Mouse (Mus musculus): ENCODE data around the gene Mrm1. TPM values are rescaled to one million over a fixed set of nuclear protein-coding genes. Genes with fewer than 3 reads are reported as not detected.
"Not testable (repeated sequence)": the region's sequence is repeated elsewhere in the genome, so short reads cannot be mapped to it uniquely, and the experiment has no call there.

The Mrm1 gene
- total RNA-seq (2022): 10 to 100 TPM; 14.0 to 18.9 (median 18.2) TPM

DNA sequence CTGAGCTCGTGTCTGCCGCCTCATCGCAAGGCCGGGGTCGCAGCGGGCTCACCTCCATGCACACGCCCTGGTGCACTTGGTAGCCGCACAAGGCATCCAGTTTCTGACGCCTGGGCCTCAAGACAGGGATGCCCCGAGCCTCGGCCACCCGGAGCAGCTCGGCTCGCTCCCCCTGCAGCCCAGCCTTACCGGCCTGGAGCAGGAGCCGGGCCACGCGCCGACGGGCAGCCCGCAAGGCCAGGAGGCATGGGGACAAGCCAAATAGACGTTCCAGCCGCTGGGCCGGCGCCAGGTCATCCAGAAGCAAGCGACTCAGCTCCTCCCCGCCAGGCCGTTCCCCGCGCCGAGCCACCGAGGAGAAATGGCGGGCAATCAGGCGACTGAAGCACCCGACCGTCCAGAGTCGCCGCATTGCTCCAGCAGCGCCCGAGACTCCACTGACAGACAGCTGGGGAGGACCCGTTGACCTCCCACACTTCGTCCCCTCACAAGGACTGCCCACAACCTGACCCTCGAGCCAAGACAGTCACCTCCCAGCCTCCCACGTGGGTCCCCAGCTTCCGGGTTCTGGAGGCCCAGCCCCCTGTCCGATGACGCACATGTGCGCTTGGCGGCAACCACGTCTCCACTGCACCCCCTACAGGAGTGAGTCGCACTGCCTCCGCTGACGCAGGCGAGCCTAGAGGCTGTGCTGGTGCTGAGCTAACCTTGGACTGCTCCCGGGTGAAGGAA is at the start of gene Mrm1:
Gene Mrm1 (minus strand): TSS at position 555 of the 732 bp plus-strand sequence.
- DNase-seq (ENCODE audit: low spot score in 2 of 2): peak; percentile 84 to 91

DNA sequence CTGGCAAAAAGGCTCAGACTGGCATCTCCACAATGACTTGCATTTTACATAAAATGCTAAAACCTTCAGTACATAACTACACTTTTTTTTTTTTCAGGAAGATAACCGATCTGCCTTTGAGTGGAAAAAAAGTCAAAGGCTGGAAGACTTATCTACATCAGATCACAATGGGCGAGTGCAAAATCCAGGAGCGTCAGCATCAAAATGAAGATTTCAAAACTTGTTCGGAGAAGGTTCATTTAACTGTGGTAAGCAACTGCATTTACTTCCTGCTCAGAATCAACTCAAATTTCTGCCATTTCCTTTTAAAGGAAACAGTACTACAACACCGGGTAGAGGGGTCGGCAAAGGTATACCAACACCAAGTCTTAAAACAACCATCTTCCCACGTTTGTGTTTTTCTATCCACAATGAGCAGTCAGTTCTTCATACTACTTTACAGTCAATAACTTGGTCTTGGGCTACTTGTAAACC is 49.5 kb upstream of the Mrm1 start:
- DNase-seq (ENCODE audit: low spot score in 2 of 2): no peak

DNA sequence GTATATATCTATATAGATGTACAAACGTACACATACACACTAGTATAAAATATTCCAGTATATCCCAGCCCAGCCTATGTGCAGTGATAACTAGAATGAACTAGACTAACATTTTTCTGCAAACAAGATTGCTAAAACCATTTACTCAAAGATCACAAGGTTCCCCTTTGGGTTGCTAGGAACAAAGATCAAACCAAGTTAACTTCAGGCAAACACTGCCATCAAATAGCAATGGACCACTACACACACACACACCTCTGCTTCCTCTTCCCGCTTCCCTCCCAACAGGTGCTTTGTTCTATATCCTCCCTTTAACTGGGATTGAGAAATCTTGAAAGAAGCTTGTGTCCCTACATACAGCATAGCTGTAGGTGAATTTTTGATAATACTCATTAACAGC is 48.3 kb upstream of the Mrm1 start:
- no peak for DNase-seq (ENCODE audit: low spot score in 2 of 2)

DNA sequence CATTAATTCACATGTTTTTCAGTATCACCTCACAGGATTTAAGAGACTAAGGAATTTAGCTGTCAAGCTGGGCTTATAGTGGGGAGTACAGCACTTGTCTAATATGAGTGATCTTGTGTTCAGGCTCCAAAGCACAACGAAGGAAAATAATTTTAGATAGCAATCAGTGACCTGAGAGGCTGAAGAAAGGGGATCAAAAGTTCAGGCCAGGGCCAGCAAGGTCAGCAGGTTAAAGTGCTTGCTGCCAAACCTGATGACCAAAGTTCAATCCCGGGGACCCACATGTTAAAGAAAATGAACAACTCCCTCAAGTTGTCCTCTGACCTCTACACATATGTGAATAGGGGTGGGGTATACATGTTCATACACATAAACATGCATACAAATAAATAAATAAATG is 46.0 kb upstream of the Mrm1 start:
- no peak for DNase-seq (ENCODE audit: low spot score in 2 of 2)

DNA sequence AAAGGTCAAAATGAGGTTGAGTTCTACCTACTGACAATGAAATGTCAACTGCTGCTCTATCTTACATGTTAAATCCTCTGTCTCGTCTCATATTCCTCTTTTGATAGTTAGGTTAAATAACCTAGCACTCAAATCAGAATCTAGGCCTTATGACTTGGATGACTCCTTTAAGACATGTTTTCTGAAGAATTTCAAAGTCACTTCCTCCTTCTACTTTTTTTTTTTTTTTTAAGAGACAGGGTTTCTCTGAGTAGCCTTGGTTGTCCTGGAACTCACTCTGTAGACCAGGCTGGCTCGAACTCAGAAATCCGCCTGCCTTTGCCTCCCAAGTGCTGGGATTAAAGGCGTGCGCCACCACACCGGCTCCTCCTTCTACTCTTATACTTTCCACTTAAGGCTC is 36.0 kb upstream of the Mrm1 start:
- DNase-seq (ENCODE audit: low spot score in 2 of 2): no peak

DNA sequence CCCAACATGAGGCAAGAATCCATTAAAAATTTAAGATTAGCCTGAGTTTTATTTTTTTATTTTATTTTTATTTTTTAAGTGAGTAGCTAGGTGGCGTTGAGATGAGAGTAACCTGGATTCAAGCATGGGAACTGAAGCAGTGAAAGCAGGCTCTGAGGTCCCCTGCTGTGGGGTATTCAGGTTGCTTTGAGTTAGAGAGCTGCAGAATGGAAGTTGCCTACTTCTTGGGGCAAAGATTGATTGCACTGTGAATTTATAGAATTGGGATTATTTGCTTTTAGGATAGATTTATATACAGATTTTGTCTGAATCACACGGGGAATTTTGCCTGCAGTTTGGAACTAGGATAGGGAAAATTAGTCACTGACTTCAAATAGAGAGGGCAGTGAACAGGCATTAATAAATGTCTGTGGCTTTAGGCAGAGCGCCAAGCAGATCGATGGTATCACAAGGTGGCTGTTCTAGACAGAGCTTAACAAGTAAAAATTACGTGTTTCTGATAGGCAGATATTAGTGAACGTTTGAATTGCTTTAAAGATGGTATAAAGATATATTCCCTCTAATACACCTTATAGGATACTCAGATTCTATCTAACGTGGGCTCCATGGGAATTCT is 28.3 kb upstream of the Mrm1 start:
- DNase-seq (ENCODE audit: low spot score in 2 of 2): no peak

DNA sequence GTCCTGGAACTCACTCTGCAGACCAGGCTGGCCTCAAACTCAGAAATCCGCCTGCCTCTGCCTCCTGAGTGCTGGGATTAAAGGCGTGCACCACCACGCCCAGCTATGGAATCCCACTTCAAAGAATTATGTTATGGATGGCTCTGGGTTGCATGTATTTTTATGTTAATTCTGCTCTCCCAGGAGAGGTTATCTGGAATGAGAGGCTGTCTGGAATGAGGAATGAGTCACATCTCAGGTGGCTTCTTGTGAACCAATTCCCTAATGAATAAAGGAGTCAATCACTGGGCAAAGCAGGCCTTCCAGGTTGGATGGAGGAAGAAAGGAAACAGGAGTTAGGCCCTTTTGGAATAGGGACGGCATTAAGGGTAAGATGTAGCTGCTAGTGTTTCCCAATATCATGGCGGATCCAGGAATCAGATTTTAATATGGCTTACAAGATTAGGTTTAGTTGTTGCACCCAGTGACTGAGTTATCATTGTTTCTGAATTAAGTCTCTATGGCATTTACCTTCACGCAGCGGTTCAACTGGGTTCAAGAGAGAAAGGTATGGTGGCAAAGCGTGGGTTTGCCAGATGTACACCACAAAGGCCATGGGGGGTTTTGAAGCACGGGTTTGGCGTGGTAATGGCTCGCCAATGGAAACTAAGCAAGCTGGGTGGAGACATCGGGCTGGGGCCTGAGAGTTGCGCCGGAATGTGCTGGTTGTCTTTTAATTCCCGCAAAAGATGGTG is 27.6 kb upstream of the Mrm1 start:
- DNase-seq (ENCODE audit: low spot score in 2 of 2): no peak

DNA sequence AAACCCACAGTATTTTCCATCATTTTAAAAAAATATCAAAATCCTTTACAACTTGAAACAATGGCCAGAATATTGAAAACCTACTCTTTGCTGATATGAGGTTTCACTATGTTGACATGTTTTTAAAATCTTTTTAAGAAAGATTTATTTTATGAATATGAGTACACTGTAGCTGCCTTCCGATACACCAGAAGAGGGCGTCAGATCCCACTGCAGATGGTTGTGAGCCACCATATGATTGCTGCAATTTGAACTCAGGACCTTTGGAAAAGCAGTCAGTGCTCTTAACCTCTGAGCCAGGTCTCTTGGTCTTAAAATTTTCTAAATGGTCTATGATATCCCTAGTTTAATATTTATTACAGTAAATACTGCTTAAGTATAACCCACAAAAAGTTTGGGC is 20.0 kb upstream of the Mrm1 start:
- DNase-seq (ENCODE audit: low spot score in 2 of 2): no peak

DNA sequence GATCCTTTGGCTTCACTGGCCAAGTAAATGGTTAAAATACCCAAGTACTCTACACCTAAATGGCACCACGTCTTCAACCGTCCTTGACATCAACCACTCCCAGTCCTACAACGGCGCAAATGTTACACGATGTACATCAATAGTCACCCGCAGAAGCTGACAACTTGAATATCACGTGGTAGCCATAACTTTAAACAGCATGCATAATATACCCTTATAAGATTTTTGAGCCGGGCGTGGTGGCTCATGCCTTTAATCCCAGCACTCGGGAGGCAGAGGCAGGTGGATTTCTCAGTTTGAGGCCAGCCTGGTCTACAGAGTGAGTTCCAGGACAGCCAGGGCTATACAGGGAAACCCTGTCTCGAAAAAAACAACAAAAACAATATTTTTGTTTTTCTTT is 10.2 kb upstream of the Mrm1 start:
- DNase-seq (ENCODE audit: low spot score in 2 of 2): not testable (repeated sequence)

DNA sequence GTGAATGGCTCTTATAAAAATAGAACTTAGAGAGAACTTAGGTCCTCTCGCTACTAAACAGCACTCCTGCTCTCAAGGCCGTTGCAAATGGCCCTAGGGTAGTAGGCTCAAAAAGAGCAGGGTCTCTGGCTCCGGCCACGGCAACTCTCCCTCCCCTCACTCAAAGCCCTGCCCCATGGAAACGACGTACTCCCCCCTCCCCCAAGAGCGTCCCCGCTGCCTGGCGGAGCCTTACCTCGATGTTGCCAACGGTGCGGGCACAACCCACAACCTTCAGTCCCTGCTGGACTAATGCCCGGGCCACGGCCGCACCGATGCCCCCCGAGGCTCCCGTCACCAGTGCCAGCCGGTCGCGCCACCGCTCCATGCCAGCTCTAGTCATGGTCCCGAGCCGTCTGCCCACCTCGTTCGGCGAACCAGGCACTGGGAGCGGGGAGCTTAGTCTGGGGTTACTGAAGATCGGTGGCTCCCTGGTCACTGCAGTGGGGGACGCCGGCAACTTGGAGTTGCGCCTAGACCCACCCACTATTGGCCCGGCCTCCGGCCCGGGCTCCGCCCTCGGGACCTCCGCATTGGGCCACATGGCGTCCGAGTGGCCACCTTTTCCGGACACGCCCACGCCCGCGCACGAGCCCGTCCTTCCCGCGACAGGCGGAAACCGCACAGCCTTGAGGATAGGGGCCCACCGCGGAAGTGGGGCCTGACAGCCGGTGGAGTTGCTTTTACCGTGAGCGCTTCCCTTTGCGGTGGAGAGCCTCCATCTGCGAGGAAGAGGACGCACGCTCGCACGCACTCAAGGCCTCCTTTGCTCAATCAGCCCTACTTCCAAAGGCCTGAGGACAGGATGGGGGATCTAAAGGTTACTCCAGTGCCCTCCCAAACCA is 9.4 kb upstream of the Mrm1 start, which contains the start of gene Dhrs11:
Gene Dhrs11 (minus strand): TSS at position 479 of the 884 bp plus-strand sequence.
- peak; percentile 69 to 82 for DNase-seq (ENCODE audit: low spot score in 2 of 2)

DNA sequence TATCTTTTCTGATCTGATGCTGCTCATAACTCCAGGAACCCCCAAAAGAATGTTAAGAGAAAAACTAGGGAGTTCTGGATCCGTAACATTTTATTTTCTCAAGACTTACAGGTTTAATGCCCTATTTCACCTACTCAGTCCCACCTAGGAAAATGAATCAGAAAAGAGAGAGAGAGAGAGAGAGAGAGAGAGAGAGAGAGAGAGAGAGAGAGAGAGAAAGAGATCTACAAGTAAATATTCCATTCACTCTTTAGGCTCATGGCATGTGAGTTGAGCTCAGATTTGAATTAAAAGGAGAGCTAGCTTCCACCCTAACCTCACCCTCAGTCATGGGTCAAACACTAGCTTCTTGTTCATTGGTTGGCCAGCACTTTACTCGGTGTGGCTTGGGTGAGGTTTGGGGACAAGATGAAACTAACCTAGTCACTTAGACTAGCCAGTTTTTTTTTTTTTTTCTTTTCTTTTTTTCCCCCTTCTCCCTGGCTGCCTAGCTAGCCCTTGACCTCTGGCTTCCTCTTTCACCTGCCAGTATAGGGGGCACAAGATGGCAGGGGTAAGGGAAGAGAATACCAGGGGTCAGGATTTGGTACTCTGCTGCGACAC is 8.7 kb upstream of the Mrm1 start:
- no peak for DNase-seq (ENCODE audit: low spot score in 2 of 2)

DNA sequence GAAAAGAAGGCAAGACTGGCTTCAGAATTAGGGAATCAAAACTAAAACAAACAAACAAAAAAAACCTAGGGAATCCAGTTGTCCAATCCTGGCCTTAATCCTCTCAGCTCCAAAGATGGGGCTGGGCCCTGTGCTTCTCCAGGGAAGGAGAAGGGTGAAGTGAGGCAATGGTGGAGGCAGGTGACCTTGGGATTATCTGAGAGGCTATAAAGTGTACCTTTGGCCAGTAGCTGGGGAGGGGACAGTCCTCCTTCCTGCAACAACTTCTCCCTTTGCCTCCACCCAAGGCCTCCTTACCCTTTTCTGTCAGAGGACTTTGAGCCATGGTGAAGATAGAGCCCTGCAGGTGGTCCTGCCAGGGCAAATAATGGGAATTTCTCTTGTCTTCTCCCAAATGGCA is 8.2 kb upstream of the Mrm1 start:
- DNase-seq (ENCODE audit: low spot score in 2 of 2): no peak

DNA sequence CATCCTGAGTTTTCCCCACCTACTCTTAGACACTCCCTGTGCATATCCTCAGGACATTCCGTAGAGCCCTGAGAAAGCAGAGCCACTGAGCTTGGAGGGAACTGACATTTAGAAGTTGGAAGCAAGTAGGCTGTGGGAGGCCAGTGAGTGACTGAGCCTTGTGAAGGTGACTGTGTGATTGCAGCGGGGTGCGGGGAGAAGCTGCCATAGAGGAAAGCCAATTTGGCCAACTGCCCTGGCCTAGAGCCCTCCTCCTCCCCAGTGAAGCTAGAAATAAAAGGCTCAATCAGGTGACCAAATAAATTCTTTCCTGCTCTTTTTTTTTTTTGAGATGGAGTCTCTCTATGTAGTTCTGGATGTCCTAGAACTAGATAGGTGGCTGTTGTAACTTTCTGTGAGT is 6.9 kb upstream of the Mrm1 start:
- peak in 1 of 2 experiments; percentile 75 for DNase-seq (ENCODE audit: low spot score in 2 of 2)

DNA sequence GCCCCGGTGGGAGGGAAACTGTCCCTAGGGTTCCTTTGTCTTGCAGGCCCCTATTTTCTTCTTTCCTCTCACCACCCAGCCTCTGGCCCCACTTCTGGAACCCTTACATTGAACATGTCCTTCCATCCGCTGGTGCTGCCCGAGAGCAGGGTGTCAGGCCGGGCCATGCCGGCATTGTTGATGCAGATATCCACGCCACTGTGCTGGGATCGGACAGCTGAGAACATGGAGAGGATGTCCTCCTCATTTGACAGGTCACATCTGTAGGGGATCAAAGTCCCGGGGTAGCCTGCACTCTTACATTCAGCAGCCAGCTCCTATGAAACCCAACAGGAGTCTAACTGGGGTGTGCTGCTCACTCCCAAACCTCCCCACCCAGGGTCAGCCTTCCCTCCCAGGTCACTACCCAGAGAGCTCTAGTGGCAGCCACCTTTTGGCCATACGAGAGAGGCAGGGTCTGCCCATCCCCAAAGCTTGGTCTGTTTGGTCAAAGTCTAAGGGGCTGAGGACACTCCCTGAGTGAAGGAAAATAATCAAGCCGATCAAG is 6.0 kb upstream of the Mrm1 start:
- DNase-seq (ENCODE audit: low spot score in 2 of 2): no peak

DNA sequence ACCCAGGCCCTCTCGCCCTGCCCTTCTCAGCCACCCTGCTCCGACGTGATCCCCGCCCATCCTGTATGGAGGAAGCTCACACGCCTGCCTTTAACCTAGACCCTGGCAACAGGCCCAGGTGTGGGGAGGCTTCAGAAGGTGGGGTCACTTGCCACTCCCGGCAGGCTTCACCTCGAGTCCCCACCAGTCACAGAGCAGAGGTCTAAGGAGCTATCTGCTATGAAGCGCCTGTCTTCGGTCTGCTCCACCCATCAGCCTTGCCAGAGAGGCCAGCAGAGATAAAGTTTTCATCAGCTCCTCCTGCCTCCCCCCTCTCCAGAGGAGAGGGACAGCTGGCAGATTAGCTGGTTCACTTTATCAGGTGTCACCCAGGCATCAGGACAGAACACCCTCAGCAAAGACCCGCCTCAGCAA is 4.2 kb upstream of the Mrm1 start:
- no peak for DNase-seq (ENCODE audit: low spot score in 2 of 2)

DNA sequence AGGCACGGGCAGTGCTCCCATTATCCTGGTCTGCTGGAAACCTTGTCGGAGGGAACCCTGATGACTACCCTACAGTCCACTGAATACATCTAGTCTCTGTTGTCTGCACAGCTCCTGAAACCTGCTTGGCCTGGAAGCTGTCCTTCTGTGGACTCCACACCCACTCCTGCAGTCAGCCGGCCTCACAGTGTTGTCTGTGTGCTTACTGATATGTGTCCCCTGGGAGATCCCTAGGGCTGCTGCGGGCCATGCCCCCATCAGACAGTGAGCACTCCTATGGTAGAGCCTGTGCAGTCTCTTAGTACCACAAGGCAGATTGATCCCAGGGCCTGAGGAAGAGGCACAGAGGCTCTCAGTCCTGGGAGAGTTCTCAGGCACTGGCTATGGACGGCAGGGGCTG is 3.2 kb upstream of the Mrm1 start:
- DNase-seq (ENCODE audit: low spot score in 2 of 2): no peak

DNA sequence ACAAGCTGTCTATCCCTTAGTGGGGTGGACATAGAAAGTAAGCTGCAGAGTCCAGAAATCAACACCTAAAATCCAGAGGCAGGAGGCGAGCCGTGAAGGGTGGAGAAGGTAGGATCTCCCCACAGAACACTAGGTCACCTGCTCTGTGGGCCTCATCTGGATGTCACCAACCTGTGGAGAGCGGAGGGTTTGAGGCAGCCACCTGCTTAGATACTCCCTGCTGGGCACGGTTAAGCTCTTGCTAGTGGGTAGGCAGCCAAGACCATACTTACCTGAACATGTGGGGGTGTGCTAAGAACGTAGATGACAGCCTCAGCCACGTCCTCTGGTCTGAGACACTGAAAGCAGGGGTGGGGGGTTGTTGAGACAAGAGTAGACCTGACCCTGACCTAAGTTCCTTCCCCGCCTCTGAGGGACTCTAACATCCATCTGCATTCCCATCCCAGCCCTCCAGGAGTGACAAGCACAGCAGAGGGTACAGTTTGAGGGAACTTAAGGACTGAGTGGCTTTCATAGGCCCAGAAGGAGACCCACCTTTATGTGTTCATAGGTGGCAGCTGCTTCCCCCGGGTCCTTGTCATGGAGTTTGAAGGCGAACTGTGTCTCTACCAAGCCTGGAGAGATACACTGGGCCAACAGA is 1.9 kb upstream of the Mrm1 start:
- no peak for DNase-seq (ENCODE audit: low spot score in 2 of 2)

DNA sequence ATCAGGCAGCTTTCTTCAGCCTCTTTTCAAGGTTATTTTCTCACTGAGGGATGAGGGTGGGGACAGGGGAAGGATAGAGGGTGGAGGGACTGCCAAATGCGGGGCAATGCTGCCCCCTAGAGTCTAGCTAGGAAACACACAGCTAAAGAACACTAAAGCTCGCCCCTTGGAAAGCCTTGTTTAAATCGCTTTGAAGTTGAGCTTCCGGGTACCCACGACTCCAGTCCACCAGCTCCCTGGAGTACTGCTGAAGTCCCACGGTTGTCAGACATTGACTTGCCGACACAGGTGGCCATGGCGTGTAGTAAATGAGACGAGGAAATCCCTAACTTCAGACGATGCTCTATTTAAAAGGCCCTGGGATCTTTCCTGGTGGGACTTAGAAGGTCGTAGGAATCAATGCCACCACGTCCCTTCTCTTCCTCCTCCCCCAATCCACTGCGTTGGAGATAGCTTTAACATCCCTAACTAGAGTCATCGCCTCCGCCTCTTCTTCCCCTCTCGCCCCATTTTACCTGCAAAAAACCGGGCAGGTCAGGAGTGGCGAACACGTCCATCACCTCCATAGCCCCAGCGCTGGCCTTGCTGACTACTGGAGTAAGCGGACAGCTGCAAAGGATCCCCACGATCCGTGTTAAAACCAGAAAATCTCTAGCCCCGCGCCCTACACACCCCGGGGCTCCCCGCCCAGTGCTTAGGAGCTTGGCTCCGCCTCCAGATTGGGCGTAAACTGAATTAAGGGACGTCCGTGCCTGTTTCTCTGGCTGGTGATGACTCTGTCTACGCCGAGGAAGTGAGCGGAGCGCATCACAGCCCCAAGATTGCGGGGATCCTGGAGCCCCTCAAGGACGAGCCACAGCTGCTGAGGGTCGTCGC is 992 bp downstream of the Mrm1 start:
- peak; percentile 58 to 67 for DNase-seq (ENCODE audit: low spot score in 2 of 2)

DNA sequence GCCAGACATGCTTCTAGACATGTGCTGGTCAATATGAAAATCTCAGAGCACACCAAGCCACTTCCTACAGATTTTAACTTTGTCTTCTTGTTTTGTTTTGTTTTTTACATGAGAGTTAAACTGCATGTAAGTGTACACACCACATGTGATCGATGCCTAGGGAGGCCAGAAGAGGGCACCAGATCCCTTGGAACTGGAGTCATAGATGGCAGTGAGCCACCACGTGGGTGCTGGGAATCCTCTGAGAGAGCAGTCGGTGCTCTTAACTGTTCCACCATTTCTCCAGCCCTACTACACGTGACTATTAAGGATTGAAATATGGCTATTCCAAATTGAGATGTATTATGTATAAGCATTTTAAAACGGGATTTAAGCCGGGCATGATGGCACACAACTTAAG is 2.0 kb downstream of the Mrm1 start:
- DNase-seq (ENCODE audit: low spot score in 2 of 2): no peak

Measured in left cerebral cortex, adult 8-10 months (tissue).